Mouse (Mus musculus) small intestine, adult 2 months (tissue): ENCODE data around the gene Sept11.

ENCODE experiments used
- CTCF ChIP-seq: fragments of 200-500 bp; IDR thresholded peaks from 2 replicates; pipeline ENCODE4 v1.5.1; 2012; ENCODE audit warnings: low read depth, mild to moderate bottlenecking, control low read depth, inconsistent platforms, low read length, moderate library complexity, mixed read lengths; ENCODE audit not compliant: insufficient replicate concordance, insufficient read length; ENCODE audit errors: extremely low read depth
- POLR2A ChIP-seq: fragments of 200-500 bp; IDR thresholded peaks from 2 replicates; pipeline ENCODE4 v1.6.1; 2012; ENCODE audit warnings: low read depth, mild to moderate bottlenecking, control low read depth, inconsistent platforms, low read length, moderate library complexity

DNA sequence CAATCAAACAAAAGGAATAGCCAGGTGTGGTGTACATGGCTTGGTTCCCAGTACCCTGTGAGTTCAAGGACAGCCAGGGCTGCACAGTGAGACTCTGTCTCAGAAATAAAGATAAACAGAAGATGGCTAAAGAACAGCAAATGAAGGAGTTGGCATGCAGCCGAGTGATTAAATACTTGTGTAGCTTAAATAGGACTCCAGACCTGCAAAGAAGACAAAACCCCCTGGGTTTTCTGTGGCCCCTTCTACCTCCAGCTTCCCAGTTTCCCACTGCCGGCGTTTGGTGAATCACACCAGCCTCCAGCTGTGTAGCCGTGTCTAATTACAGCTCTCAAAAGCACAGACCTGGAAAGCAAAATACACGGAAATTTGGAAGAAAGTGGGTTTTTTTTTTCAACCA lies 51.6 kb downstream of the Sept11 start:
- TF ChIP-seq CTCF (no peak), POLR2A (no peak)
